Mouse (Mus musculus): ENCODE measurements around the gene Tbc1d23.

GRCm38 (mm10) chr16:57246596-57246995 is 15.3 kb upstream of the Tbc1d23 start:
- TF ChIP-seq POLR2A (IDR thresholded peaks at IDR 0.05; ENCODE audit: low read depth, low read length) (no peak), CTCF (IDR thresholded peaks at IDR 0.05; ENCODE audit: extremely low read depth, insufficient read length, insufficient replicate concordance, low read depth, low read length) (no peak)

Data from small intestine, adult 2 months (tissue).